Mouse (Mus musculus) v-Abl transformed pro-B cells (cell line): Measurements from ENCODE around the gene Taco1.
"Not testable (repeated sequence)": the region's sequence is repeated elsewhere in the genome, so short reads cannot be mapped to it uniquely, and the experiment has no call there.

Experiments
- in situ Hi-C, 2 experiments: fragments of 400-800 bp; cut with MboI; formaldehyde crosslinking; loops; one replicate each; pipeline ENCODE4 v1.15.1; 2025; ENCODE audit not compliant: unreplicated experiment in 2 of 2

Gene Taco1

GRCm38 (mm10) chr11:106060549-106060948, 5.3 kb upstream of the Taco1 start:
- in situ Hi-C loops = no loop called here

- in situ Hi-C loops = no loop called here
Observed at GRCm38 (mm10) chr11:106061311-106061710, 4.5 kb upstream of the Taco1 start.

GRCm38 (mm10) chr11:106063756-106064155, 2.1 kb upstream of the Taco1 start:
- in situ Hi-C loops = no loop called here

GRCm38 (mm10) chr11:106065073-106065922, 563 bp upstream of the Taco1 start:
- in situ Hi-C loops = no loop called here

GRCm38 (mm10) chr11:106066616-106067015, 755 bp downstream of the Taco1 start:
- in situ Hi-C loops = not testable (repeated sequence)

- in situ Hi-C loops = loop anchor here in 1 of 2 experiments (10.0 kb wide), 1 partner anchor 321 kb away; no protein-coding TSS in a partner anchor
Observed at GRCm38 (mm10) chr11:106073774-106074173, 7.9 kb downstream of the Taco1 start.

GRCm38 (mm10) chr11:106076321-106076720, 10.5 kb downstream of the Taco1 start:
- in situ Hi-C loops = loop anchor here (5.0 to 10.0 kb wide), 2 partner anchors 61 to 318 kb away; no protein-coding TSS in a partner anchor

- in situ Hi-C loops = no loop called here
Observed at GRCm38 (mm10) chr11:106083708-106084701, 18.1 kb downstream of the Taco1 start, which contains the start of gene Map3k3. TSS of gene Map3k3 (plus strand) at chr11:106084613.

- in situ Hi-C loops = loop anchor here in 1 of 2 experiments (5.0 kb wide), 1 partner anchor 47 kb away; no protein-coding TSS in a partner anchor
Observed at GRCm38 (mm10) chr11:106084911-106085561, 19.2 kb downstream of the Taco1 start.

- in situ Hi-C loops = no loop called here
Observed at GRCm38 (mm10) chr11:106098223-106098622, 32.4 kb downstream of the Taco1 start.

GRCm38 (mm10) chr11:106102866-106103265, 37.0 kb downstream of the Taco1 start:
- in situ Hi-C loops = no loop called here

GRCm38 (mm10) chr11:106106047-106106587, 40.3 kb downstream of the Taco1 start:
- in situ Hi-C loops = no loop called here

GRCm38 (mm10) chr11:106111688-106112087, 45.8 kb downstream of the Taco1 start:
- in situ Hi-C loops = no loop called here

GRCm38 (mm10) chr11:106122221-106122620, 56.4 kb downstream of the Taco1 start:
- in situ Hi-C loops = no loop called here

- in situ Hi-C loops = no loop called here
Observed at GRCm38 (mm10) chr11:106122736-106123135, 56.9 kb downstream of the Taco1 start.
